Mouse (Mus musculus) heart, embryonic 12.5 days (tissue): Measurements from ENCODE around the gene Otop3. TPM values are rescaled to one million over a fixed set of nuclear protein-coding genes. Genes with fewer than 3 reads are reported as not detected.

Experiments used
- polyA plus RNA-seq: library from polyadenylated mRNA; unstranded; fragments of >200 nt; fragmentation: Nextera tagmentation; extraction: Ambion mirVana; gene quantifications from 2 replicates; pipeline ENCODE4 v1.2.1, GENCODE M21; 2016

The Otop3 gene
- polyA plus RNA-seq, 1 experiment from 2014 or later, result not detected

Other genes with a start within 250 kb of the Otop3 start
- gene Rab37, start 243.3 kb upstream of the Otop3 start, polyA plus RNA-seq, result 1.8 TPM in 2 replicates
- 0.09 and 0.10 TPM in 2 replicates for gene Cd300lf, start 200.7 kb upstream of the Otop3 start, polyA plus RNA-seq
- gene Slc9a3r1, start 171.4 kb upstream of the Otop3 start, polyA plus RNA-seq, result 21.0 and 22.2 TPM in 2 replicates
- gene Tmem104, start 147.2 kb upstream of the Otop3 start, polyA plus RNA-seq, result 8.4 TPM in 2 replicates
- gene Nat9, start 146.9 kb upstream of the Otop3 start, polyA plus RNA-seq, result 13.1 and 13.3 TPM in 2 replicates
- 0.15 and 0.21 TPM in 2 replicates for gene Grin2c, start 67.5 kb upstream of the Otop3 start, polyA plus RNA-seq
- gene Fdxr, start 57.7 kb upstream of the Otop3 start, polyA plus RNA-seq, result 11.3 and 12.3 TPM in 2 replicates
- gene Fads6, start 37.1 kb upstream of the Otop3 start, polyA plus RNA-seq, result 0.51 and 0.86 TPM in 2 replicates
- gene Otop2, start 27.6 kb upstream of the Otop3 start, polyA plus RNA-seq, result not detected in 2 replicates
- 0.06 and 0.08 TPM in 2 replicates for gene Ush1g, start 12.7 kb upstream of the Otop3 start, polyA plus RNA-seq
- 6.0 and 7.4 TPM in 2 replicates for gene Hid1, start 33.0 kb downstream of the Otop3 start, polyA plus RNA-seq
- 9.0 and 9.5 TPM in 2 replicates for gene Cdr2l, start 47.2 kb downstream of the Otop3 start, polyA plus RNA-seq
- gene Mrpl58, start 69.0 kb downstream of the Otop3 start, polyA plus RNA-seq, result 156 and 162 TPM in 2 replicates
- 1,576 and 1,627 TPM in 2 replicates for gene Atp5h, start 85.2 kb downstream of the Otop3 start, polyA plus RNA-seq
- gene Kctd2, start 85.4 kb downstream of the Otop3 start, polyA plus RNA-seq, result 16.0 and 17.5 TPM in 2 replicates
- 0.19 and 0.35 TPM in 2 replicates for gene Trim80, start 105.8 kb downstream of the Otop3 start, polyA plus RNA-seq
- gene Slc16a5, start 127.7 kb downstream of the Otop3 start, polyA plus RNA-seq, result 0.17 TPM in 1 of 2 replicates, not detected in the other
- 5.8 and 6.4 TPM in 2 replicates for gene Armc7, start 140.9 kb downstream of the Otop3 start, polyA plus RNA-seq
- gene Nt5c, start 157.1 kb downstream of the Otop3 start, polyA plus RNA-seq, result 56.2 and 58.2 TPM in 2 replicates
- 413 and 440 TPM in 2 replicates for gene Jpt1, start 179.7 kb downstream of the Otop3 start, polyA plus RNA-seq
- 673 and 675 TPM in 2 replicates for gene Sumo2, start 201.5 kb downstream of the Otop3 start, polyA plus RNA-seq
- gene Nup85, start 229.7 kb downstream of the Otop3 start, polyA plus RNA-seq, result 117 and 132 TPM in 2 replicates